Mouse (Mus musculus): ENCODE results near the gene Slc9c1. TPM values are rescaled to one million over a fixed set of nuclear protein-coding genes. Genes with fewer than 3 reads are reported as not detected.

The Slc9c1 gene
- polyA plus RNA-seq, 1 experiment from 2014 or later, result not detected

GRCm38 (mm10) chr16:45551579-45551978 lies 16.5 kb downstream of the Slc9c1 start:
- no peak overlapping the region for H3K4me3 ChIP-seq (replicated peaks; ENCODE audit: low read depth, low read length)
- no peak overlapping the region for H3K4me2 ChIP-seq (ENCODE audit: low read length)
- ATAC-seq (ENCODE audit: low FRiP score, low TSS enrichment), result no peak
- H3K9ac ChIP-seq (replicated peaks; ENCODE audit: low read length), result no peak overlapping the region
- H3K4me1 ChIP-seq (ENCODE audit: control insufficient read depth, insufficient read depth, low read length), result no peaks in the 10 kb centered on the region
- no peaks in the 10 kb centered on the region for H3K36me3 ChIP-seq (ENCODE audit: control insufficient read depth, insufficient read depth, low read length)
- no peaks in the 10 kb centered on the region for H3K27me3 ChIP-seq (ENCODE audit: control insufficient read depth, insufficient read depth, low read length)
- 85% methylated on average over 2 of the region's 2 CpGs for WGBS
- H3K27ac ChIP-seq (replicated peaks; ENCODE audit: low read depth, low read length), result no peak overlapping the region
- DNase-seq, result no peak
- H3K9me3 ChIP-seq (ENCODE audit: control insufficient read depth, low read length), result no peaks in the 10 kb centered on the region

DNA sequence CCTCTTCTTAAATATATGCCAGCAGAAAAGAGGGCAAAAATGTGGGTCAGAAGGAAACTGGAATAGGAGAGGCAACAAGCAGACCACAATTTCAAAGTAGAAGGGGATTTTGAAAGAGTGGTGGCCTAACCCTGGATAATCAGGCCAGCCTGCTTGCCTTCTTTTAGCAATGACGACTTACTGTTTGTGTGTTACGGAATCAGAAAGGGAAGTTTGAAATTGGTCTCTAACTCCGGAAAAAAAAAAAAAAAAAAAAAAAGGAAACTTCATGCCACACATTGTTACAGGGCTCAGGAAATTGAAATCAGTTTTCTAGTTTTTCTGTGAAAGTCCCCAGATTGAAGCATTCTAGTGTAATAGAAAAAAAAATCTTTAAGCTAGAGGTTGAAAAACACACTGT lies 26.6 kb downstream of the Slc9c1 start:
- H3K27me3 ChIP-seq (ENCODE audit: control insufficient read depth, insufficient read depth, low read length), result no peaks in the 10 kb centered on the region
- H3K9ac ChIP-seq (replicated peaks; ENCODE audit: low read length), result no peak overlapping the region
- H3K4me2 ChIP-seq (ENCODE audit: low read length), result no peak overlapping the region
- 65% methylated on average over 3 of the region's 3 CpGs for WGBS
- H3K4me3 ChIP-seq (replicated peaks; ENCODE audit: low read depth, low read length), result no peak overlapping the region
- no peaks in the 10 kb centered on the region for H3K9me3 ChIP-seq (ENCODE audit: control insufficient read depth, low read length)
- no peaks in the 10 kb centered on the region for H3K36me3 ChIP-seq (ENCODE audit: control insufficient read depth, insufficient read depth, low read length)
- no peak overlapping the region for H3K27ac ChIP-seq (replicated peaks; ENCODE audit: low read depth, low read length)
- H3K4me1 ChIP-seq (ENCODE audit: control insufficient read depth, insufficient read depth, low read length), result no peaks in the 10 kb centered on the region
- DNase-seq (no peak), ATAC-seq (ENCODE audit: low FRiP score, low TSS enrichment) (no peak)

DNA sequence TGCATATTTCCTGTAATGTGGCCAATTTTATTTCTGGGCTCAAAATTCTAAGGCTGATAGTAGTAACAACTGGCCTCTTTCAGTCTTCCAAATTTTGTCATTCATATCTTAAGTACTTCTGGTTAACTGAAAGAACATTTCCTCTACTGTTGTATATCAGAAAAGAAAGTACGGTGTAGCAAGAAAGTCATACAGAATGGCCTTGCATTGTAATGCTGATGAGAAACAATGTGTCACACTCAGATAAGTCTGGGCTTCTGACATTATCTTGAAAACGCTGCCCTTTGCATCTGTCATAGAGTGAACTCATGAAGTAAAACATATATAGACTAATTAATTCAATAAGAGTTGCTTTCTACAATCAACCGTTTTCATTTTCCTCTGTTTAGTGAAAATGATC lies 37.2 kb downstream of the Slc9c1 start:
- WGBS, result 85% methylated on average over 3 of the region's 3 CpGs
- no peak for DNase-seq
- ATAC-seq (ENCODE audit: low FRiP score, low TSS enrichment), result no peak
- no peaks in the 10 kb centered on the region for H3K4me1 ChIP-seq (ENCODE audit: control insufficient read depth, insufficient read depth, low read length)
- H3K27ac ChIP-seq (replicated peaks; ENCODE audit: low read depth, low read length), result no peak overlapping the region
- H3K27me3 ChIP-seq (ENCODE audit: control insufficient read depth, insufficient read depth, low read length), result no peaks in the 10 kb centered on the region
- no peak overlapping the region for H3K4me2 ChIP-seq (ENCODE audit: low read length)
- no peak overlapping the region for H3K4me3 ChIP-seq (replicated peaks; ENCODE audit: low read depth, low read length)
- no peaks in the 10 kb centered on the region for H3K36me3 ChIP-seq (ENCODE audit: control insufficient read depth, insufficient read depth, low read length)
- H3K9ac ChIP-seq (replicated peaks; ENCODE audit: low read length), result no peak overlapping the region
- H3K9me3 ChIP-seq (ENCODE audit: control insufficient read depth, low read length), result no peaks in the 10 kb centered on the region

GRCm38 (mm10) chr16:45579883-45580282 lies 44.8 kb downstream of the Slc9c1 start:
- 69% methylated on average over 12 of the region's 12 CpGs for WGBS
- Histone ChIP-seq H3K27me3 (ENCODE audit: control insufficient read depth, insufficient read depth, low read length) (no peaks in the 10 kb centered on the region), H3K4me3 (replicated peaks; ENCODE audit: low read depth, low read length) (no peak overlapping the region), H3K4me2 (ENCODE audit: low read length) (no peak overlapping the region), H3K27ac (replicated peaks; ENCODE audit: low read depth, low read length) (no peak overlapping the region), H3K36me3 (ENCODE audit: control insufficient read depth, insufficient read depth, low read length) (no peaks in the 10 kb centered on the region), H3K9me3 (ENCODE audit: control insufficient read depth, low read length) (no peaks in the 10 kb centered on the region), H3K4me1 (ENCODE audit: control insufficient read depth, insufficient read depth, low read length) (no peaks in the 10 kb centered on the region), H3K9ac (replicated peaks; ENCODE audit: low read length) (no peak overlapping the region)
- no peak for DNase-seq
- no peak for ATAC-seq (ENCODE audit: low FRiP score, low TSS enrichment)

- no peaks in the 10 kb centered on the region for H3K27me3 ChIP-seq (ENCODE audit: control insufficient read depth, insufficient read depth, low read length)
- no peak overlapping the region for H3K4me2 ChIP-seq (ENCODE audit: low read length)
- H3K9ac ChIP-seq (replicated peaks; ENCODE audit: low read length), result no peak overlapping the region
- H3K27ac ChIP-seq (replicated peaks; ENCODE audit: low read depth, low read length), result no peak overlapping the region
- H3K9me3 ChIP-seq (ENCODE audit: control insufficient read depth, low read length), result no peaks in the 10 kb centered on the region
- no peaks in the 10 kb centered on the region for H3K4me1 ChIP-seq (ENCODE audit: control insufficient read depth, insufficient read depth, low read length)
- H3K36me3 ChIP-seq (ENCODE audit: control insufficient read depth, insufficient read depth, low read length), result no peaks in the 10 kb centered on the region
- no peak overlapping the region for H3K4me3 ChIP-seq (replicated peaks; ENCODE audit: low read depth, low read length)
- 33% methylated on average over 2 of the region's 2 CpGs for WGBS
- ATAC-seq (ENCODE audit: low FRiP score, low TSS enrichment) (no peak), DNase-seq (peak; percentile 29)
Observed at GRCm38 (mm10) chr16:45582512-45582911, 47.4 kb downstream of the Slc9c1 start.

DNA sequence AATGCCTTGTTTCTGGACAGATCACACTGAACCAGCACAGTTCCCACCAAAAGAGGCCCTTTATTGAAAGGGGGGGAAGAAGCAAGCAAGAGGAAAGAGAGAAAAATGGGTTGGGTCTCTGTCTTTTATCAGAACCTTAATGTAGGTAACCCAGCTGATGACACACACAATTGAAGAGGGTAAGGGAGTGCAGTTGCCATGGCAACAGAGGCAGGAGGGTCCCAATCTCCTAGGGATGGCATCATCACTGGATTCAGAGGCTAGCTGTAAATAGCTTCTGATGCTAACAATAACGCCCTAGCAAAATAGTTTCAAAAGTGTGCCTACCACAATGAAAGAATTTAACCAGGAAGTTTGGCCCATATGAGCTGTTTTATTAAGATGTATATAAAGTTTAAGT lies 58.5 kb downstream of the Slc9c1 start:
- no peak overlapping the region for H3K27ac ChIP-seq (replicated peaks; ENCODE audit: low read depth, low read length)
- ATAC-seq (ENCODE audit: low FRiP score, low TSS enrichment), result no peak

GRCm38 (mm10) chr16:45595494-45595893 lies 60.4 kb downstream of the Slc9c1 start:
- Histone ChIP-seq H3K36me3 (ENCODE audit: control insufficient read depth, insufficient read depth, low read length) (no peaks in the 10 kb centered on the region), H3K27ac (replicated peaks; ENCODE audit: low read depth, low read length) (no peak overlapping the region), H3K4me1 (ENCODE audit: control insufficient read depth, insufficient read depth, low read length) (no peaks in the 10 kb centered on the region), H3K4me3 (replicated peaks; ENCODE audit: low read depth, low read length) (no peak overlapping the region), H3K4me2 (ENCODE audit: low read length) (no peak overlapping the region), H3K9ac (replicated peaks; ENCODE audit: low read length) (no peak overlapping the region), H3K9me3 (ENCODE audit: control insufficient read depth, low read length) (no peaks in the 10 kb centered on the region), H3K27me3 (ENCODE audit: control insufficient read depth, insufficient read depth, low read length) (no peaks in the 10 kb centered on the region)
- DNase-seq, result no peak
- no peak for ATAC-seq (ENCODE audit: low FRiP score, low TSS enrichment)

More for the DNA sequence above, 58.5 kb downstream of the Slc9c1 start:
- no peaks in the 10 kb centered on the region for H3K27me3 ChIP-seq (ENCODE audit: control insufficient read depth, insufficient read depth, low read length)
- DNase-seq, result peak; percentile 58
- H3K9ac ChIP-seq (replicated peaks; ENCODE audit: low read length), result no peak overlapping the region
- no peaks in the 10 kb centered on the region for H3K4me1 ChIP-seq (ENCODE audit: control insufficient read depth, insufficient read depth, low read length)
- H3K4me3 ChIP-seq (replicated peaks; ENCODE audit: low read depth, low read length), result no peak overlapping the region
- H3K4me2 ChIP-seq (ENCODE audit: low read length), result no peak overlapping the region
- 31% methylated on average over 1 of the region's 1 CpGs for WGBS
- H3K9me3 ChIP-seq (ENCODE audit: control insufficient read depth, low read length), result no peaks in the 10 kb centered on the region
- H3K36me3 ChIP-seq (ENCODE audit: control insufficient read depth, insufficient read depth, low read length), result no peaks in the 10 kb centered on the region

DNA sequence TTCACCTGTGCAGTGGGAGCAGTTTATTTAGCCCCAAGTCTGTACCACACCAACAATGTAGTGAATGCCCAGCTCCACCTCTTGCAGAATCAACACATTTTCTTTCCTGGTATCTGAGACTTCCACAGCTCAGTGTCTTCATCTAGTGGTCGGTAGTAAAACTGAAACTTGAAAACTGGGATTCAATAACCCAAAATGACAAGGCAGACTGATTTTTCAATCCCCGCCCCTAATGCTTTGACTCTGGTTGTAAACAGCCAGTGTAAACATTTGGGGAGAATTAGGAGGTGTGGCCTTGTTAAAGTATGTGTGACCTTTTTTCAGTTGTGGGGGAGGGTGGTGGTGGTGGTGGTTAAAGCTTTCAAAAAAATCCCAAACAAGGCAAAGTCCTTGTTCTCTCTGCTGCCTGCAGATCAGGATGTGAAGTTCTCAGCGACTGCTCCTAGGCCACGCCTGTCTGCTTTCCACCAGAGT lies 73.4 kb downstream of the Slc9c1 start:
- H3K27me3 ChIP-seq (ENCODE audit: control insufficient read depth, insufficient read depth, low read length), result 0 out of 2 replicates have a peak, but pooled peaks cover 4% of the 10 kb centered on the region
- DNase-seq (peak; percentile 64), ATAC-seq (ENCODE audit: low FRiP score, low TSS enrichment) (no peak)
- no peak overlapping the region for H3K9ac ChIP-seq (replicated peaks; ENCODE audit: low read length)
- no peak overlapping the region for H3K4me3 ChIP-seq (replicated peaks; ENCODE audit: low read depth, low read length)
- H3K36me3 ChIP-seq (ENCODE audit: control insufficient read depth, insufficient read depth, low read length), result no peaks in the 10 kb centered on the region
- H3K27ac ChIP-seq (replicated peaks; ENCODE audit: low read depth, low read length), result no peak overlapping the region
- 69% methylated on average over 4 of the region's 4 CpGs for WGBS
- H3K4me2 ChIP-seq (ENCODE audit: low read length), result no peak overlapping the region
- no peaks in the 10 kb centered on the region for H3K4me1 ChIP-seq (ENCODE audit: control insufficient read depth, insufficient read depth, low read length)
- no peaks in the 10 kb centered on the region for H3K9me3 ChIP-seq (ENCODE audit: control insufficient read depth, low read length)

DNA sequence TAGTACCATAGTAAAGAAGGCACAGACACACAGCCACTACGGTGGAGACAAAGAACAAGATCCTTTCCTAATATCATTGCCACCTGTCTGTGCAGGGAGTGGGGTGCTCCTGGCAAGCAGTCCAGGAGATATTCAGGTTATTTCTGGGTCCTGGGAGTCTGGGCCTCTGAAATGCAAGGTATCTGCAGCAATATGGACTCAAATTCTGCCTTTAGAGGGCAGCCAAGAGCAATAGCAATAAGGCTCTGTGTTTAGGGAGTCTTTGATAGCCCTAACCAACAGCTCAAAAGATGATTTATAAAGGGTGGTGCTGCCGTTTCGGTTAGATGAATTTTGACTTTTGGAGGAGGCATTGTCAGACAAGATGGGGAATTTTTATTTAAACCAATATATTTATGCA lies 74.2 kb downstream of the Slc9c1 start:
- DNase-seq (peak; percentile 60), ATAC-seq (ENCODE audit: low FRiP score, low TSS enrichment) (no peak)
- H3K27ac ChIP-seq (replicated peaks; ENCODE audit: low read depth, low read length), result no peak overlapping the region
- no peaks in the 10 kb centered on the region for H3K36me3 ChIP-seq (ENCODE audit: control insufficient read depth, insufficient read depth, low read length)
- no peaks in the 10 kb centered on the region for H3K9me3 ChIP-seq (ENCODE audit: control insufficient read depth, low read length)
- 82% methylated on average over 3 of the region's 3 CpGs for WGBS
- H3K4me3 ChIP-seq (replicated peaks; ENCODE audit: low read depth, low read length), result no peak overlapping the region
- 0 out of 2 replicates have a peak, but pooled peaks cover 4% of the 10 kb centered on the region for H3K27me3 ChIP-seq (ENCODE audit: control insufficient read depth, insufficient read depth, low read length)
- H3K4me1 ChIP-seq (ENCODE audit: control insufficient read depth, insufficient read depth, low read length), result no peaks in the 10 kb centered on the region
- H3K4me2 ChIP-seq (ENCODE audit: low read length), result no peak overlapping the region
- no peak overlapping the region for H3K9ac ChIP-seq (replicated peaks; ENCODE audit: low read length)

All from midbrain, embryonic 14.5 days (tissue).